Mouse (Mus musculus) liver, embryonic 12.5 days (tissue): Measurements from ENCODE around the gene Ifna2. TPM values are rescaled to one million over a fixed set of nuclear protein-coding genes. Genes with fewer than 3 reads are reported as not detected.

Experiments used
- ATAC-seq: fragments of 200-750 bp; cut with Nextera tagmentation; 2 replicates; pipeline ENCODE4 v1.8.0; 2017; ENCODE audit warnings: moderate number of reproducible peaks, mild to moderate bottlenecking, moderate library complexity
- H3K27ac ChIP-seq: fragments of 300-500 bp; sonication (generic); 2 replicates; pipeline ENCODE4 v1.5.1; 2016; ENCODE audit warnings: mild to moderate bottlenecking
- H3K27me3 ChIP-seq: fragments of 300-500 bp; sonication (generic); replicated peaks from 2 replicates; pipeline ENCODE4 v1.6.1; 2016; ENCODE audit warnings: mild to moderate bottlenecking, moderate library complexity
- H3K36me3 ChIP-seq: fragments of 300-500 bp; sonication (generic); 2 replicates; pipeline ENCODE4 v1.6.1; 2016; ENCODE audit warnings: mild to moderate bottlenecking, moderate library complexity
- H3K4me1 ChIP-seq: fragments of 300-500 bp; sonication (generic); 2 replicates; pipeline ENCODE4 v1.6.1; 2016
- H3K4me2 ChIP-seq: fragments of 300-500 bp; sonication (generic); 2 replicates; pipeline ENCODE4 v1.6.1; 2016; ENCODE audit warnings: mild to moderate bottlenecking, moderate library complexity
- H3K4me3 ChIP-seq: fragments of 300-500 bp; sonication (generic); 2 replicates; pipeline ENCODE4 v1.5.1; 2016; ENCODE audit warnings: mild to moderate bottlenecking, moderate library complexity
- H3K9ac ChIP-seq: fragments of 300-500 bp; sonication (generic); 2 replicates; pipeline ENCODE4 v1.6.1; 2016; ENCODE audit warnings: mild to moderate bottlenecking, moderate library complexity
- H3K9me3 ChIP-seq: fragments of 300-500 bp; sonication (generic); replicated peaks from 2 replicates; pipeline ENCODE4 v1.6.1; 2016; ENCODE audit warnings: mild to moderate bottlenecking, moderate library complexity
- whole genome bisulfite sequencing: fragments of 180-500 bp; shearing (Covaris S2); methylation state at CpG from one replicate; pipeline ENCODE4 v1.1.7; 2016; ENCODE audit not compliant: insufficient replicate concordance; 5-methylcytosine and 5-hydroxymethylcytosine counted together
- polyA plus RNA-seq: library from polyadenylated mRNA; unstranded; fragments of >200 nt; fragmentation: Nextera tagmentation; extraction: Ambion mirVana; gene quantifications from 2 replicates; pipeline ENCODE4 v1.2.1, GENCODE M21; 2016

The Ifna2 gene
- polyA plus RNA-seq, 1 experiment from 2014 or later: not detected

- Histone ChIP-seq H3K9ac (no peak overlapping the region), H3K27ac (no peak overlapping the region), H3K27me3 (peaks cover 5% of the 10 kb centered on the region; the same call in 1 of the 2 replicates), H3K4me2 (no peak overlapping the region), H3K4me3 (no peak overlapping the region), H3K36me3 (no peaks in the 10 kb centered on the region), H3K9me3 (no peaks in the 10 kb centered on the region), H3K4me1 (no peaks in the 10 kb centered on the region)
- no peak for ATAC-seq
- 51% methylated on average over 5 of the region's 5 CpGs for WGBS
These were observed 15.1 kb upstream of the Ifna2 start for GRCm38 (mm10) chr4:88698781-88699180.

- H3K4me3 ChIP-seq: no peak overlapping the region
- no peak overlapping the region for H3K4me2 ChIP-seq
- ATAC-seq: no peak
- no peaks in the 10 kb centered on the region for H3K9me3 ChIP-seq
- H3K4me1 ChIP-seq: no peaks in the 10 kb centered on the region
- no peak overlapping the region for H3K9ac ChIP-seq
- no peaks in the 10 kb centered on the region for H3K36me3 ChIP-seq
- peaks cover 5% of the 10 kb centered on the region; the same call in 1 of the 2 replicates for H3K27me3 ChIP-seq
- 72% methylated on average over 4 of the region's 4 CpGs for WGBS
- no peak overlapping the region for H3K27ac ChIP-seq
These were observed 14.0 kb upstream of the Ifna2 start for GRCm38 (mm10) chr4:88697753-88698152.

GRCm38 (mm10) chr4:88697108-88697507 is 13.4 kb upstream of the Ifna2 start:
- Histone ChIP-seq H3K4me1 (no peaks in the 10 kb centered on the region), H3K36me3 (no peaks in the 10 kb centered on the region), H3K4me3 (no peak overlapping the region), H3K27ac (no peak overlapping the region), H3K9me3 (no peaks in the 10 kb centered on the region), H3K27me3 (peaks cover 10% of the 10 kb centered on the region; the same call in 1 of the 2 replicates), H3K4me2 (no peak overlapping the region), H3K9ac (no peak overlapping the region)
- ATAC-seq: no peak
- 49% methylated on average over 6 of the region's 6 CpGs for WGBS

DNA sequence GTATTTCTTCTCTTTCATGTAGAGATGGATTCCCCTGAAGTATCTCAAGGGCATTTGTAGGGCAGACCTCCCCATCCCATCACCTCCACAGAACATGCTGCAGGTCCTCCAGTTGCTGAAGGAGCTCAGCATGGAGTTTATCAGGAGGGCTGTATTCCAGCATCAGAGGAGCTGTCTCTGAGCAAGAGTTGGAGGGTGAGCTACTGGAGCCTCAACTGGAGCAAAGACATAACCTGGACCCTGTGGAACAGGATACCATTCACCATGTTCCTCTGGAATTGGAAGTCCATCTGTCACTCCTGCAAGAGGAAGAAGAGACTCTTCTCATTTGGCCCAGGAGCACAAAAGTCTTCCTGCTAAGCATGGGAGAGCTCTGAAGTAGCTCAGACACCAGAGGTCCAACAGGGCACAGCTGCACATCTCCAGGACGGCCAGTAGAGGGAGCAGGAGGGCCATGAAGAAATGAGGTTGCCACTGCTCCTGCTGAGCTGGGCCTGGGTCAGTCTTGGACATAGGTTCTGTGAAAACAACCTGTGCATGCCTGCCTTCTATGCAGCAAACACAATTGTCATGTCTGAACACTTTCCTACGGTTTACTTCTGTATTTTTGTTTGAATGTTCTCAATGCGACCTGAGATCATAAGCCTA is 12.6 kb upstream of the Ifna2 start:
- Histone ChIP-seq H3K4me1 (no peaks in the 10 kb centered on the region), H3K36me3 (no peaks in the 10 kb centered on the region), H3K27me3 (peaks cover 11% of the 10 kb centered on the region; the same call in 1 of the 2 replicates), H3K9ac (no peak overlapping the region), H3K27ac (no peak overlapping the region), H3K4me2 (no peak overlapping the region), H3K9me3 (no peaks in the 10 kb centered on the region), H3K4me3 (no peak overlapping the region)
- WGBS: 25% methylated on average over 3 of the region's 3 CpGs
- no peak for ATAC-seq

DNA sequence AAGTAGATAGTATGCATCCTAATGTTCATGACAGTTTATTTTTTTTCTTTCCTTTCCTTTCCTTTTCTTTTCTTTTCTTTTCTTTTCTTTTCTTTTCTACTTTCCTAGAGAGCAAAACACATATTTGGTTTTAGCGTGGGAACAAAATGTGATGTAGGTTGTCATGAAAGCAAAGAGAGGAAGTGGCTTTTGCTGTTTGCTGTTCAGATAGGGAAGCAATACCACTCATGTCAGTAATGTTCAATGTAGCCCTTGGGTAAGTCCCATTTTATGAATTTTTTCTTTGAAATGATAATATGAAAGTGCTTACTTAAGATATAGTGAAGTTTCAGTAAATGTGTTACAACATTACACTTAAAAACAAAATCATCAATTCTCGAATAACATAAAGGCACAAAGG is 9.7 kb upstream of the Ifna2 start:
- H3K27ac ChIP-seq: no peak overlapping the region
- no peak overlapping the region for H3K4me3 ChIP-seq
- H3K9me3 ChIP-seq: no peaks in the 10 kb centered on the region
- WGBS: 42% methylated on average over 2 of the region's 2 CpGs
- H3K4me2 ChIP-seq: no peak overlapping the region
- no peaks in the 10 kb centered on the region for H3K4me1 ChIP-seq
- ATAC-seq: no peak
- H3K36me3 ChIP-seq: no peaks in the 10 kb centered on the region
- peaks cover 11% of the 10 kb centered on the region; the same call in 1 of the 2 replicates for H3K27me3 ChIP-seq
- no peak overlapping the region for H3K9ac ChIP-seq

DNA sequence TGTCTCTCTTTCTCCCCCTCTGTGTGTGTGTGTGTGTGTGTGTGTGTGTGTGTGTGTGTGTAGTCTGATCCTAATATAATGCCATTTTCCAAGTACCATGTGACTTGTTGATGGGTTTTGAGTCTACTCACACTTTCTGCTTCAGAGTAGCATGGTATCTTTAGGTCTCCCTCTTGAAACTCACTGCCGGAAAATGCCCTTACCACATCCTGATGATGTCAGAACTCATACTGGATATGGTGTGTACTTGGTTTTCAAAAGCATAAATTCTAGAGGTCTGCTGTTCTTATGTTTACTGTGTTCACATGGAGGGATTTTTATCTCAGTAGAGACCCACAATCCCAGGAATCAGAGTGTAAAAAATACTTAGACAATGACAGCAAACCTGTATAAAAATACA is 8.8 kb upstream of the Ifna2 start:
- no peaks in the 10 kb centered on the region for H3K36me3 ChIP-seq
- 41% methylated on average over 1 of the region's 1 CpGs for WGBS
- no peak for ATAC-seq
- H3K27me3 ChIP-seq: peaks cover 11% of the 10 kb centered on the region; the same call in 1 of the 2 replicates
- no peak overlapping the region for H3K4me3 ChIP-seq
- no peak overlapping the region for H3K27ac ChIP-seq
- H3K9ac ChIP-seq: no peak overlapping the region
- H3K9me3 ChIP-seq: no peaks in the 10 kb centered on the region
- H3K4me2 ChIP-seq: no peak overlapping the region
- H3K4me1 ChIP-seq: no peaks in the 10 kb centered on the region

- no peak for ATAC-seq
- H3K9ac ChIP-seq: no peak within 1 kb of the TSS
- no peaks in the 10 kb centered on the region for H3K36me3 ChIP-seq
- H3K27me3 ChIP-seq: peaks cover 11% of the 10 kb centered on the region; the same call in 1 of the 2 replicates
- 47% methylated on average over 2 of the region's 2 CpGs for WGBS
- no peak within 1 kb of the TSS for H3K27ac ChIP-seq
- H3K4me1 ChIP-seq: no peaks in the 10 kb centered on the region
- H3K9me3 ChIP-seq: no peaks in the 10 kb centered on the region
- no peak within 1 kb of the TSS for H3K4me3 ChIP-seq
- H3K4me2 ChIP-seq: no peak within 1 kb of the TSS
These were observed 7.5 kb upstream of the Ifna2 start, which contains the start of gene Ifnab for GRCm38 (mm10) chr4:88691259-88691658. Gene Ifnab, minus strand, starts transcription at chr4:88691359.

DNA sequence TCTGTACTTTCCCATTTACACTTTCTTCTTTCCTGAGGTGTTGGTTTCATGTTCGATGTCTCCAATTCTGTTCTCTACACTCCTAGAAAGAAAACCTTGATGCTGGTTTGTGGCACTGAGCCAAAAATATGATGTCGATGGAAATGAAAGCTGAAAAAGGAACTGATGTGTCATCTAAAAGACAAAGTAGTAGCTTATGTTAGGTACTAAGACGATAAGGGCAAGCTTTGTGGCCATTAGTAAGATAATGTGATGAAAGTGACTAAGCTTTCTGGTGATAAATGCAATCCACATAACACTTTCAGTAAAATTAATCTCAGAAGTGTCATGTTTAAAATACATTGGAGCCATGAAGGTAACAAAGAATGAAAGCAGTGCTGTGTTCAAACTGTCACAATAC is 2.4 kb downstream of the Ifna2 start:
- Histone ChIP-seq H3K9ac (no peak overlapping the region), H3K36me3 (no peaks in the 10 kb centered on the region), H3K27me3 (no peaks in the 10 kb centered on the region), H3K4me2 (no peak overlapping the region), H3K4me3 (no peak overlapping the region), H3K9me3 (no peaks in the 10 kb centered on the region), H3K4me1 (no peaks in the 10 kb centered on the region), H3K27ac (no peak overlapping the region)
- ATAC-seq: no peak
- 52% methylated on average over 3 of the region's 3 CpGs for WGBS

- no peaks in the 10 kb centered on the region for H3K9me3 ChIP-seq
- no peaks in the 10 kb centered on the region for H3K36me3 ChIP-seq
- no peak overlapping the region for H3K4me3 ChIP-seq
- no peak for ATAC-seq
- H3K27ac ChIP-seq: no peak overlapping the region
- no peak overlapping the region for H3K4me2 ChIP-seq
- no peak overlapping the region for H3K9ac ChIP-seq
- no peaks in the 10 kb centered on the region for H3K27me3 ChIP-seq
- 31% methylated on average over 8 of the region's 8 CpGs for WGBS
- no peaks in the 10 kb centered on the region for H3K4me1 ChIP-seq
These were observed 3.4 kb downstream of the Ifna2 start for GRCm38 (mm10) chr4:88680362-88680761.

DNA sequence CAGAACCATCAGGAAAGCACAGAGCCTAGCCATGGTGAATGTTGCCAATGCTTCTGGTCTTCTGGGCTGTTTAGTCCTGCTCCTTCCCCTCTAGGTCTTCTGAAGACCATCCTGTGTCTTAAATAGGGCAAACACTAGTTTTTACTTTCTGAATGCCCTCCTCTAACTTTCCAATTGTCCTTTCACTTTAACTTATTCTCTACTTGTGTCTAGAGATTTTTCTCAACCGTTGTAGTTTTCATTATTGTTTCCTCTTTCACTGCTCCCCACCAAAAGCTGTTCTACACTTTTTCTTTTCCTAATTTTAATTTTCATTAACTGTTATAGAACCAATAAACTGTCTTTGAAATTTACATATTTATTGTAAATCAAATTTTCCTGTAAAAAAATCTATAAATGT is 6.9 kb downstream of the Ifna2 start, which contains the start of gene Ifna16:
Ifna16 (minus strand) TSS at position 101 of the 400 bp plus-strand sequence.
- no peak within 1 kb of the TSS for H3K9ac ChIP-seq
- no peak within 1 kb of the TSS for H3K27ac ChIP-seq
- H3K9me3 ChIP-seq: no peaks in the 10 kb centered on the region
- no peak within 1 kb of the TSS for H3K4me3 ChIP-seq
- no peaks in the 10 kb centered on the region for H3K4me1 ChIP-seq
- ATAC-seq: no peak
- 68% methylated on average over 1 of the region's 1 CpGs for WGBS
- no peaks in the 10 kb centered on the region for H3K27me3 ChIP-seq
- H3K4me2 ChIP-seq: no peak within 1 kb of the TSS
- no peaks in the 10 kb centered on the region for H3K36me3 ChIP-seq

- Histone ChIP-seq H3K4me3 (no peak overlapping the region), H3K4me1 (no peaks in the 10 kb centered on the region), H3K4me2 (no peak overlapping the region), H3K9me3 (no peaks in the 10 kb centered on the region), H3K36me3 (no peaks in the 10 kb centered on the region), H3K9ac (no peak overlapping the region), H3K27me3 (no peaks in the 10 kb centered on the region), H3K27ac (no peak overlapping the region)
- ATAC-seq: no peak
- WGBS: 21% methylated on average over 1 of the region's 1 CpGs
These were observed 28.3 kb downstream of the Ifna2 start for GRCm38 (mm10) chr4:88655461-88655860.

DNA sequence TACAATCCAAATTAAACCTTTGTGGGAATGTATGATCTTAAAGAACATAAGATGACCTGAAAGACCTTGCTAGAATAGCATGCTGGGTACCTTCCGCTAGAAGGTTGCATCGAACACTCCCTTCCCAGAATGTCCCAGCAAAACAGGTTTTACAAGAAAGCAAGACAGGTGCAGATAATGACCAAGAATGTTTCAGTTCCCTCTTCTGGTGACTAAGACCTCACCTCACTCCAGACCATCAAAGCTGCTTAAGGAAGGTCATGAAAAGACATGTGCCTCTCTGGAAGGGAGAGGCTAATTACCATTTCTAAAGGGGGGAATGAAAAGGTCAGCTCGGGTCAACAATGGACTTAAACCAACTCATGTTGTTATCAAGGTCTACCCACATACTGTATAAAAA is 30.1 kb downstream of the Ifna2 start:
- Histone ChIP-seq H3K4me3 (no peak overlapping the region), H3K9ac (no peak overlapping the region), H3K9me3 (no peaks in the 10 kb centered on the region), H3K4me2 (no peak overlapping the region), H3K36me3 (no peaks in the 10 kb centered on the region), H3K27ac (no peak overlapping the region), H3K27me3 (no peaks in the 10 kb centered on the region), H3K4me1 (no peaks in the 10 kb centered on the region)
- ATAC-seq: no peak
- 64% methylated on average over 3 of the region's 3 CpGs for WGBS

GRCm38 (mm10) chr4:88644359-88644758 is 39.4 kb downstream of the Ifna2 start, which contains the start of gene Ifna13:
Gene Ifna13, minus strand, starts transcription at chr4:88644459.
- Histone ChIP-seq H3K27me3 (no peaks in the 10 kb centered on the region), H3K27ac (no peak within 1 kb of the TSS), H3K4me1 (no peaks in the 10 kb centered on the region), H3K4me3 (no peak within 1 kb of the TSS), H3K4me2 (no peak within 1 kb of the TSS), H3K36me3 (no peaks in the 10 kb centered on the region), H3K9me3 (no peaks in the 10 kb centered on the region), H3K9ac (no peak within 1 kb of the TSS)
- ATAC-seq: no peak
- 35% methylated on average over 2 of the region's 2 CpGs for whole genome bisulfite sequencing
